Mouse (Mus musculus) left cerebral cortex, postnatal 10 days (tissue): Measurements from ENCODE around the gene Gm3415. TPM values are rescaled to one million over a fixed set of nuclear protein-coding genes. Genes with fewer than 3 reads are reported as not detected.
"Not testable (repeated sequence)": the region's sequence is repeated elsewhere in the genome, so short reads cannot be mapped to it uniquely, and the experiment has no call there.

ENCODE experiments used
- DNase-seq, 2 experiments: peaks; one replicate each; pipeline ENCODE4 v3.0.0; 2021 to 2022; ENCODE audit warnings: low spot score in 2 of 2, mixed read lengths in 1 of 2; ENCODE audit errors: extremely low spot score in 1 of 2
- intact Hi-C: fragments of 180-260 bp; cut with DNase I; formaldehyde crosslinking; loops from one replicate; pipeline ENCODE4 v1.15.1; 2025
- total RNA-seq, 2 experiments: library from RNA; stranded (reverse); gene quantifications; 2 replicates each; pipeline ENCODE4 v1.2.3; 2021

The Gm3415 gene
- total RNA-seq, 2 experiments from 2014 or later, result not detected

DNA sequence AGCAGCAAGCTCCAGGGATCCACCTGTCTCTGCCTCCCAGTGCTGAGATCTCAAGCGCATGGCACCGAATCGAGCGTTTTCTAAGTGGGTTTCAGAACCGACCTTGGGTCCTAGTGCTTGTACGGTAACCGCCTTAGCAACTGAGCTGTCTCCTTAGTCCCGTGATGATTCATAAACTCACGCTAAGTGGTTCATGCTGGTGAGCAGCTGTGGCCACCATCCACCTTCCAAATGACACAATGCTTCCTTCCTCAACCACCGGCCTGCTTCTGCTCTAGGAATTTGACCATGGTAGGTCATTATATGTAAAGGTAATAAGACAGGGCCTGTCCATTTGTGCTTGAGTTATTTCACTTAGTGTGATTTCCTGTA is 41.6 kb downstream of the Gm3415 start:
- intact Hi-C loops, result no loop called here
- DNase-seq, result no peak

DNA sequence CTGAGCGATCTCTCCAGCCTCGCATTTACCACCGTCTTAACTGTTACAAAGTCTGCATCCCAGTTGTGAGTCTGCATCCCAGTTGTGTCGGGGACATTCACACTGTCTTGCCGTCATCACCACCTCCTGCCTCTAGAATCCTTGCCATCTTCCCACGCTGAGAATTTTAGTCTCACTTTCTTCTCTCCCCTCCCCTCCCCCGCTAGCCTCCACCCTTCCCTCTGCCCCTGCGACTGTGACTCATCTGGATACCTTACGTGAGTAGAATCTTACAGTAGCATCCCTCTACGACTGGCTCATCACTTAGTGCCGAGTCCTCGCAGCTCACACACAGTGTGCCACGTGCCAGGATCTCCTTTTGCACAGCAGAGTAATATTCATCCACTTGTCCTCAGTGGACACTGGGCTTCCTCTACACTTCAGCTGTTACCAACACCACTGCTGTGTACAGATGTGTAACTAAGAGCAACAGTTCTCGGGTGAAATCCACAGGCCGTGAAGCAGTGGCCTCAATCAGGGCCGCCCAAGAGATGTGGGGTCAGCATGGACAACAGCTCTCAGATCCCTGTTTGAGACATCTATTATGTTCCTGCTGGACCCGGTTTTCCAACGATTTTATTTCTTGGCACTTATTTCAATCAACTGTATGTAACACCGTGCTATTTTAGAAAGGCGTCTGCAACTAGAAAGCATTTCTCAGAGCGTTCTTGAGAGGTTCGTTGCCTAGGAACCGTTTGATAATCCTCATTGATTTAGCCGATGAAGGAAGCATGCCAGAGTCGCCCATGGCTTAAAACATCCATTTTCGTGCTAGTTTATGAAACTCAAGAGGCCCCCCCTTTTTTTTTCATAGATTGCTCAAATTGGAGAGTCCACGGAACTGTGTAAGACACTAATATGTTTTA is 42.5 kb downstream of the Gm3415 start:
- peak in 1 of 2 experiments; percentile 70 for DNase-seq
- intact Hi-C loops, result no loop called here

DNA sequence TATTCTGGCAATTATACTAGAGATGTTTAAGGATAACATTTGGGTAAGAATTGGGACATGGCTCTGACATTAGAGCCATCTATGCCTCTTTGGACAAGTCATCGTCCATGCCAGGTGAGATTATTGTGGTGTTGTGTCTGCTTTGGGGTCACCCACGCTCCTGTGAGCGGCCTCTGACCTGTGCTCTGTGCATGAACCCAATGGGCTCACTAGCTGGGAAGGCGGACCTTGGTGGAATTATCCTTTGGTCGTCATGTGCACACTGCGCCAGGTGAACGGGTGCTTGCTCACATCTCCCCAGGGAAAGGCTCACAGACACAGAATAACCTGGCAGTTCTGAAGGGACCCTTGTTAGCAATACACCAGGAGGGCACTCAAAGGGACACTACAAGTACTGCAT is 43.3 kb downstream of the Gm3415 start:
- DNase-seq, intact Hi-C loops: not testable (repeated sequence)

DNA sequence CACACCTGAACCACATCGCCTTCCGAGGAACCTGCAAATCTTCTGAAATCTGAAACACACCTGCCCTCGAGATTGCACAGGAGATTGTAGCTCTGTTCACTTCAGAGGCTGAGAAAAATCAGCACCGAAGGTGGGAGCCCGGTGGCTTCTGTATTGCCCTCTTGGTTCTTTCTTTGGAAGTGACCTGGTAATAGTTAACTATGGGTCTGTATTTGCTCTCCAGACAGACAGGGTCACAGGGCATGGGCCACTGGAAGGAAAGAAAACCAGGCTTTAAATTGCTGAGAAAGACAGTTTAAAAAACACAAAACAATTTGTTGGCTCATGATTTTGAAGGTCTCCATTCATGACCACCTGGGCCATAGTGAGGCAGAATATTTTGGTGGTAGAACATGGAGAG is 44.0 kb downstream of the Gm3415 start:
- intact Hi-C loops, result no loop called here
- no peak for DNase-seq

DNA sequence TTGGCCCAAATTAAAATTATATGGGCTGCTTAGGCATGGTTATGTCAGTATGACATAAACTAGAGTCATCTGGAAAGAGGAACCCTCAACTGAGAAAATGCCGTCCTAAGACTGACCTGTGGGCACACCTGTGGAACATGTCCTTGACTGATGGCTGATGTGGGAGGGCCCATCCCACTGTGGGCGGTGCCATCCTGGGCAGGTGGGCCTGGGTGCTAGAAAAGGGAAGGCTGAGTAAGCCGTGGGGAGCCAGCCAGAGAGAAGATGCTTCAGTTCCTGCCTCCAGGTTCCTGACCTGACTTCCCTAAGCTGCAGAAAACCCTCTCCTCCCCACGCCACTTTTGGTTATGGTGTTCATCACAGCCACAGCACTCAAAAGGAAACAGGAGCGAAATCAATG is 50.3 kb downstream of the Gm3415 start:
- intact Hi-C loops, result no loop called here
- no peak for DNase-seq

DNA sequence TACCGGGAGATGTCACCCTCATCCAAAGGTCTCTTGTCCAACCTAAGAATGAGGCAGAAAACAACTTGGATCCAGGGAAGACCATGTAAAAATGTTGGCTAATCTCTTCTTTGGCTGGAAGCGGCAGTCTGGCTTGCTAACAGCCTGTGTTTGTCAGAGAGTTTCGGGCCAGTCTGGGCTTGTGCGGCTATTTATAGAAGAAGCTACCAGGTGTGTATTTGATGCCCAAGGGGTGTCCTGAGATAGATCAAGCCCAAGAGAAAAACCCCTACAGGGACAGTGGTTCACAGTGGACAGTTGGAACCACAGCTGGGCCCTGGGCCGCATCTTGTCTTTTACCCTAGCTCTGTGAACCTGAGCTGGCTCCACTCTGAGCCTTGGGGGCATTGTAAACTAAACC is 51.0 kb downstream of the Gm3415 start:
- intact Hi-C loops, result no loop called here
- no peak for DNase-seq

DNA sequence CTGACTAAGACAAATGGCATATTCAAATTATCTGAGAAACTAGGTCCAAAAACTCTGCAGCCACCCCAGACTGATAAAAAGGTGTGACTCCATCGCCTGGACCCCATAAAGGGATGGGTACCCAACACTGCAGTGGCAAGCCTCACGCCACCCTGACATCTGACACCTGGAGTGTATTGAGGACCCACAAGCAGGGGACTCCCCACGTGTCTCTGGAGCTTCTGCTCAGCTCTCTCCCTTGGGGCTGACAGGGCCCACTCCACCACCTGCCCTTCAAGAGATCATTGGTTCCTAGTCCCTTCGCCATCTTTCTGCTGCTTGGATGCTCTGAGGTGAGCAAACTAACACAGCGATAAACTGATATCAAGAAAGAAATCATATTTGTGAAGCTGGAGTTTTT is 51.9 kb downstream of the Gm3415 start:
- DNase-seq, result no peak
- intact Hi-C loops, result no loop called here

Other genes starting within 250 kb of the Gm3415 start
- gene Wasf3, start 171.2 kb upstream of the Gm3415 start, total RNA-seq, result 10 to 100 TPM; 72.6 to 78.6 TPM
- gene Gm6408, start 74.2 kb upstream of the Gm3415 start, total RNA-seq, result not detected
- not detected for gene Gm6370, start 64.8 kb upstream of the Gm3415 start, total RNA-seq
- not detected for gene 4930449I24Rik, start 53.7 kb upstream of the Gm3415 start, total RNA-seq
- gene Gm3402, start 42.0 kb upstream of the Gm3415 start, total RNA-seq, result not detected
- not detected for gene Gm3404, start 30.3 kb upstream of the Gm3415 start, total RNA-seq
- gene Gm3409, start 18.5 kb upstream of the Gm3415 start, total RNA-seq, result not detected
- gene Gpr12, start 29.1 kb downstream of the Gm3415 start, total RNA-seq, result 10 to 100 TPM; 48.5 to 58.0 TPM
- 10 to 100 TPM; 55.8 to 59.0 TPM for gene Usp12, start 238.9 kb downstream of the Gm3415 start, total RNA-seq